Mouse (Mus musculus): ENCODE data around the gene Zfp385b.

Zfp385b gene

GRCm38 (mm10) chr2:77589205-77589901, 230.1 kb downstream of the Zfp385b start:
- 34% methylated on average over 12 of the region's 12 CpGs for WGBS

GRCm38 (mm10) chr2:77587387-77587786, 232.1 kb downstream of the Zfp385b start:
- WGBS = 82% methylated on average over 4 of the region's 4 CpGs

- 68% methylated on average over 4 of the region's 4 CpGs for WGBS
These were observed 232.7 kb downstream of the Zfp385b start for GRCm38 (mm10) chr2:77586581-77587360.

GRCm38 (mm10) chr2:77583586-77583985, 235.9 kb downstream of the Zfp385b start:
- 70% methylated on average over 1 of the region's 1 CpGs for WGBS

GRCm38 (mm10) chr2:77576571-77576970, 242.9 kb downstream of the Zfp385b start:
- 47% methylated on average over 1 of the region's 1 CpGs for WGBS

- WGBS = 76% methylated on average over 15 of the region's 15 CpGs
These were observed 251.7 kb downstream of the Zfp385b start for GRCm38 (mm10) chr2:77567528-77568435.

- 61% methylated on average over 1 of the region's 1 CpGs for WGBS
These were observed 255.7 kb downstream of the Zfp385b start for GRCm38 (mm10) chr2:77563706-77564105.

GRCm38 (mm10) chr2:77561941-77562340, 257.5 kb downstream of the Zfp385b start:
- 72% methylated on average over 5 of the region's 5 CpGs for WGBS

- WGBS = 74% methylated on average over 4 of the region's 4 CpGs
These were observed 262.5 kb downstream of the Zfp385b start for GRCm38 (mm10) chr2:77556938-77557337.

GRCm38 (mm10) chr2:77555980-77556379, 263.5 kb downstream of the Zfp385b start:
- 82% methylated on average over 7 of the region's 7 CpGs for WGBS

GRCm38 (mm10) chr2:77552675-77553074, 266.8 kb downstream of the Zfp385b start:
- 40% methylated on average over 8 of the region's 8 CpGs for WGBS

GRCm38 (mm10) chr2:77543388-77543787, 276.1 kb downstream of the Zfp385b start:
- WGBS = 54% methylated on average over 1 of the region's 1 CpGs

- WGBS = 74% methylated on average over 2 of the region's 2 CpGs
These were observed 276.8 kb downstream of the Zfp385b start for GRCm38 (mm10) chr2:77542605-77543004.

GRCm38 (mm10) chr2:77541681-77542080, 277.8 kb downstream of the Zfp385b start:
- 76% methylated on average over 4 of the region's 4 CpGs for WGBS

- 82% methylated on average over 3 of the region's 3 CpGs for WGBS
These were observed 278.6 kb downstream of the Zfp385b start for GRCm38 (mm10) chr2:77540860-77541259.

GRCm38 (mm10) chr2:77536556-77536955, 282.9 kb downstream of the Zfp385b start:
- 87% methylated on average over 3 of the region's 3 CpGs for WGBS

GRCm38 (mm10) chr2:77528079-77528752, 291.2 kb downstream of the Zfp385b start:
- WGBS = 81% methylated on average over 7 of the region's 7 CpGs

GRCm38 (mm10) chr2:77527616-77528015, 291.8 kb downstream of the Zfp385b start:
- WGBS = 86% methylated on average over 6 of the region's 6 CpGs

GRCm38 (mm10) chr2:77526803-77527202, 292.6 kb downstream of the Zfp385b start:
- 64% methylated on average over 4 of the region's 4 CpGs for WGBS

- 73% methylated on average over 5 of the region's 5 CpGs for WGBS
These were observed 293.1 kb downstream of the Zfp385b start for GRCm38 (mm10) chr2:77526301-77526700.

- 87% methylated on average over 4 of the region's 4 CpGs for WGBS
These were observed 297.2 kb downstream of the Zfp385b start for GRCm38 (mm10) chr2:77522223-77522622.
